17 mouse cellular contexts compared by ENCODE assay signal in genomic region chr2:179884561-179884960, GRCm38 (mm10).
DNase-seq lines count a peak whose midpoint lies in the region; ATAC-seq and TF ChIP-seq lines count a peak whose summit lies in the region.
"Had no signal": no experiment of that assay in that cellular context is flagged by ENCODE, and none has a peak within 500 bp of the region (broad histone marks: within the 10 kb centered on the region; RNA-seq: fewer than 3 reads in every experiment).

No protein-coding gene starts in this region.

- no peak overlapping the region for H3K4me3 ChIP-seq in thymus, adult 2 months (ENCODE audit: control insufficient read depth, insufficient read depth, low read length)
- no peak overlapping the region for H3K4me3 ChIP-seq in stomach, embryonic 14.5 days (ENCODE audit: low read depth, low read length)
- H3K4me3 ChIP-seq: hindbrain, embryonic 13.5 days had no signal

- no peaks in the 10 kb centered on the region for H3K36me3 ChIP-seq in thymus, adult 2 months (ENCODE audit: control insufficient read depth, insufficient read depth, low read length)
- H3K36me3 ChIP-seq in stomach, embryonic 14.5 days (ENCODE audit: control insufficient read depth, insufficient read depth, low read length) = no peaks in the 10 kb centered on the region

- H3K27ac ChIP-seq in thymus, adult 2 months (ENCODE audit: control insufficient read depth, insufficient read depth, low read length) = no peak overlapping the region
- H3K27ac ChIP-seq in stomach, embryonic 14.5 days (ENCODE audit: low read length) = no peak overlapping the region
- H3K27ac ChIP-seq: hindbrain, embryonic 13.5 days had no signal

- TF ChIP-seq CTCF in thymus, adult 2 months (IDR thresholded peaks at IDR 0.05; ENCODE audit: borderline replicate concordance, control insufficient read depth, extremely low read depth, insufficient read depth, low read length, poor library complexity) = no peak

- no peaks in the 10 kb centered on the region for H3K27me3 ChIP-seq in thymus, adult 2 months (ENCODE audit: control insufficient read depth, insufficient read depth, low read length)
- H3K27me3 ChIP-seq in stomach, embryonic 14.5 days (ENCODE audit: control insufficient read depth, insufficient read depth, low read length) = no peaks in the 10 kb centered on the region
- H3K27me3 ChIP-seq: hindbrain, embryonic 13.5 days had no signal

- no peaks in the 10 kb centered on the region for H3K9me3 ChIP-seq in stomach, embryonic 14.5 days (ENCODE audit: control insufficient read depth, low read depth, low read length)
- H3K9me3 ChIP-seq: hindbrain, embryonic 13.5 days had no signal

- ATAC-seq in stomach, embryonic 14.5 days (ENCODE audit: insufficient number of reproducible peaks, insufficient read depth, low FRiP score, low read depth) = 0 out of 2 replicates have a peak, but pooled peaks have one; percentile 36
- ATAC-seq: forebrain, embryonic 14.5 days had no signal

- DNase-seq in kidney, postnatal 10 days = peak; percentile 15
- DNase-seq in kidney, postnatal 25 days = no peak
- peak; percentile 16 for DNase-seq in thymus, postnatal 14 days
- DNase-seq in thymus, adult 2 months = no peak
- DNase-seq in WW6 (ENCODE audit: low read depth, low spot score) = peak; percentile 13
- no peak for DNase-seq in layer of hippocampus, adult 9-11 months
- DNase-seq in heart, postnatal 36 days = no peak
- DNase-seq: adrenal gland, adult 2 months; cerebellum, adult 11-12 months; cerebellum, postnatal 10 days; kidney, adult 2 months; kidney, postnatal 14 days; midbrain, embryonic 14.5 days had no signal

- H3K4me1 ChIP-seq in thymus, adult 2 months (replicated peaks; ENCODE audit: control insufficient read depth, insufficient read depth, low read length) = no peaks in the 10 kb centered on the region
- no peaks in the 10 kb centered on the region for H3K4me1 ChIP-seq in stomach, embryonic 14.5 days (ENCODE audit: control insufficient read depth, insufficient read depth, low read length)
- H3K4me1 ChIP-seq: hindbrain, embryonic 13.5 days had no signal

- no peak overlapping the region for H3K4me2 ChIP-seq in stomach, embryonic 14.5 days (replicated peaks; ENCODE audit: low read depth, low read length)
- H3K4me2 ChIP-seq: heart, embryonic 11.5 days; hindbrain, embryonic 13.5 days had no signal

- TF ChIP-seq POLR2A in thymus, adult 2 months (IDR thresholded peaks at IDR 0.05; ENCODE audit: control insufficient read depth, extremely low read depth, insufficient read depth, low read length, poor library complexity) = no peak

- intact Hi-C loops in heart, postnatal 36 days (cut with DNase I) = no loop called here

- H3K9ac ChIP-seq in stomach, embryonic 14.5 days (replicated peaks; ENCODE audit: low read depth, low read length) = no peak overlapping the region
- H3K9ac ChIP-seq: hindbrain, embryonic 13.5 days had no signal

- WGBS in thymus, adult 2 months = 48% methylated on average over 7 of the region's 7 CpGs
- 35% methylated on average over 7 of the region's 7 CpGs for whole genome bisulfite sequencing in stomach, embryonic 14.5 days

Comparison
In these comparisons a context has a peak if more than half of its experiments do, and no peak if none do; other contexts are left out.
1. DNase-seq: peak in kidney, postnatal 10 days (single experiment), thymus, postnatal 14 days (single experiment) and WW6 (single experiment); none in kidney, postnatal 25 days (0 of 2), thymus, adult 2 months (single experiment), layer of hippocampus, adult 9-11 months (single experiment) and heart, postnatal 36 days (0 of 2).